Mouse (Mus musculus): ENCODE data around the gene Gpatch2. TPM values are rescaled to one million over a fixed set of nuclear protein-coding genes. Genes with fewer than 3 reads are reported as not detected.

The Gpatch2 gene
- polyA plus RNA-seq, 1 experiment from 2014 or later, result 16.8 TPM

Other genes starting within 250 kb of the Gpatch2 start
- 0.04 TPM in 1 of 2 replicates, not detected in the other for gene D1Pas1, start 248.1 kb upstream of the Gpatch2 start, polyA plus RNA-seq (2015; fragmentation: Nextera tagmentation; extraction: Ambion mirVana)
- gene Spata17, start within 50 bp of the Gpatch2 start, polyA plus RNA-seq (2015; fragmentation: Nextera tagmentation; extraction: Ambion mirVana), result 0.85 and 1.2 TPM in 2 replicates

All from intestine, embryonic 15.5 days (tissue).